Mouse (Mus musculus) frontal cortex, adult (tissue): ENCODE results near the gene Fras1.

Experiments used
- ATAC-seq: cut with Nextera tagmentation; 2 replicates; pipeline ENCODE4 v1.9.2; 2017; ENCODE audit warnings: mild to moderate bottlenecking, moderate library complexity, mixed read lengths; ENCODE audit not compliant: low TSS enrichment

Fras1 gene

DNA sequence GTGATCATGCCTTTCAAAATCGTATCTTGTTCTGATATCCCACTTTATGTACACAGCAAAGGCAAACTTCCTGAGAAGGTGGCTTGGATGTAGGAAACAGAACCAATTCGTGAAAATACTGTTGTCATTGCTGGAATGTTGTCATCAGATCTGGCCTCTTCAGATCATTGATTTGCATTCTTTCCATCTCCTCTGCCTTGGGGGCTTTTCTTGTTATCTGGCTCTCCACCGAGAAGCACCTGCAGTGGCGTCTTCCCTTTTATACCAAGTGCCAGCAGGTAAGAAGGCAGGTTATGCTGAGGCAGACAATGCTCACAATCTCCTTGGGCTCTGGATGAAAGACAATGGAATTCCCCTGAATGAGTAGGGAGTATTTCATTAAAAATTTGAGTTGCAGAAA, 108.3 kb downstream of the Fras1 start:
- ATAC-seq = no peak

DNA sequence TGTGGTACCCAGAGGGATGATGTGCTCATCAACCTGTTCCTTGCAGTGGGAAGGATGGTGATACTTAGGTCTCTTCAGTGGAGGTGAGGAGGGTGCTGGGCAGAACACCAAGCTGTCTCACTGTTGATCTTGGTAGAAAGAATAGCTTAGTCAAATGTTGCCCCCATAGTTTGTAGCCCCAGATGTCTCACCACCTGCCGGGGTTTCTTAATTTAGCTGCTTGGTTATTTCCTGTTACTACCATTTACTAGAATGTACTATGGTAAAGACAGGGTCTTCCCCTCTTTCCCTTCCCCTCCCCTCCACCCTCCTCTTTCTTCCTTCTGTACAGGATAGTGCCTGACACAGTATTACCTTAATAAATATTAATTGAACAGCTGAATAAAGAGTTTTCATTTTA, 118.7 kb downstream of the Fras1 start:
- ATAC-seq = no peak

DNA sequence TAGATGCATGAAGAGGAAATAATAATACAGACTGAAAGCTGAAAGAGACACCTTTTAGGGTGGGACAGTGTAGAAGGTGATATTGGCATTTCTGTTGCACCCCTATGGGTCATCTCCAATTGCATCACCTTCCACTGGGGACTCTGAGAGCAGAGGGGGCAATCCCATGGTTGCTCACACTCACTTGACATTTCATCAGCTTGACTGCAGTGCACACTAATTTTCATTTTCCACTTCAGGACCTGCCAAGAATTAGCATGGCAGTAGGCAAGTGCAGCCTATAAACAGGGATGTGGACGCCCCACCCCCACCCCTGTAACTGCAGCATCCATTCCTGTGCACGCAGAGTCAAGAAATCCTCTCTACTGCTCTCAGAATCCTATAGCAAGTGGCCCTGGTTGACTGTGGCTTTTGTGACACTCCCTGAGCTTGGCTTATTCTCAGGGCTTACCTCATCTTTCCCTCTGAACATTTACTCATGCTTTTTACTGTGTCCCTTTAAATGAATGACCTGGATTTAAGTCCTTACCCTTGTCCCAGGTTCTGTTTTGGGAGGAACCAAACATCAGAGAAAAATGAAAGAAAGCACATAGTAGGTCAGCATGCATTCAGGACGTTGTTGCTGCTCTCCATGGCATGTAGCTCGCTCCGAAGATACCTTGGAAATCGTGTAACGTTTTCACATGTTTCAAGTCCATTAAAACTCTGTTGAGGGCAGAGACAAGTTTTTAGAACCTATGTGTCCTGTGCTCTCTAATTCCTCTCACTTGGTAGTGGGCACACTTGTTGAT, 120.9 kb downstream of the Fras1 start:
- ATAC-seq = no peak

DNA sequence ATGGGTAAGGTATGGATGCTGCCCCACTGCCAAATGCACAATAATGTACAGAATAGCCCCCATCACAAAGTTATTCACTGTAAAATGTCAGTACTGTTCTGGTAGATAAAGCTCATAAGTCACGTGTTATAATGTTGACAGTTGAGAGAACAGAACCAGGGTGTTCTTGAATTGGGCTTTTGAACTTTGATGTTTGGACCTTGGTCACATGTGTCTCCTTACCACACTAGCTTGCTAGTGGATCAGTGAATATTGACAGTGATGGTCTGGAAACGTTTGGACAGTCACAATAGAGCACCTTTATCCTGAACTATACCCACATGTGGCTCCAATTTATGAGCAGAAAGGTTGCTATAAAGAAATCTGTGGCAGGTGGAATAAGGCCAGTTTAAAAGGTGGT, 124.3 kb downstream of the Fras1 start:
- ATAC-seq = no peak

DNA sequence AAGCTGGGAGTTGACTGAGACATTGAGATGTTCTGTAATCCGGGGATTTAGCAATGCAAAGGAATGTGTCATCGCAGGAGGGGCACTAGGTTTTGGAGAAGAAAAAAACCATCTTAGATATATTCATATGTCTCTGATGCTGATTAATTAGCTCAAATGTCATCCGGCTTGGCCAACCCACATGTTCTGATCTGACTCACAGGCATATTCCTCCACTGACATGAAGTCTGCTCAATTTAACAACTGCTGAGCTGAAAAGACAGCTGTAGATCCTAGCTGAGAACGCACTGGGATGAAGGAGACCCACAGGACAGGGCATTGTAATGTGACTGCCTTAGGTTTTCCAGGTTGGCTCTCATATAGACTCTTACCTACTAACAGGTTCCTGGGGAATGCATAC, 128.0 kb downstream of the Fras1 start:
- ATAC-seq = no peak; the same call in 1 of the 2 replicates

DNA sequence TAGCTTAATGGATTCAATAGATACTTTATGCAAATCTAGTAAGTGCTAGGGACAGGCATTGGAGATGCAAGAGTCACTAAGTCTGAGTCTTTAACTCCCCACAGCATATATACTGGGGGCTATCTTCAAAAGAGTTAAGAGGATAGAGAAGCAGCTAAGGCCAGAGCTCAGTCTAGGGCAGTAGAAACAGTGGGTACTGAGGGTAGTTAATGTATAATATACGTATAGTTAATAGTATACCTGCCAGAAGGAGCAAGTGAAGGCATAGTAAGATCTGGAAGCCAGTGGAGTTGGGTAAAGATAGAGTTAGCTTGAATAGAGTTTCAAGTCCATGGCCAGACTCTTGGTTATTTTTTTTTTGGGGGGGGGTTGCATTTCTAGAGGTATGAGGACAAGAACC, 128.6 kb downstream of the Fras1 start:
- no peak for ATAC-seq

DNA sequence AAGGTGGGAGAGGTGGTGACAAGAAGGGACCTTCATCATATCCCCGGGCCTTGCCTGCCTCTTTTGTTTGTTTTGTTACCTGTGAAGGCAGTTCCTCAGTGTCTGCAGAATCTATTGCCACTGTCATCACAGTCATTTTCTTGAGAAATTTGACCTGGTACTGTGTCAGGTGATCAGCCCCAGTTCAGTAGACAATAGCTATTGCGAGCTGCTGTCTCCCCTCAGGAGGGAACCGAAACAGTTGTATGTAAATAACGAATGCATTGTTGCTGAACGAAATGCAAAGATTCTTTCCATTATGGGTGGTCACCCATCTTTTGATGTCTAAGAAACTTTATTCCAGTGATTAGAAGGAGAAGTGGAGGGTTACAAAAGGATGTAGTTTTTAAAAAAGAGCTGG, 137.2 kb downstream of the Fras1 start:
- no peak for ATAC-seq

DNA sequence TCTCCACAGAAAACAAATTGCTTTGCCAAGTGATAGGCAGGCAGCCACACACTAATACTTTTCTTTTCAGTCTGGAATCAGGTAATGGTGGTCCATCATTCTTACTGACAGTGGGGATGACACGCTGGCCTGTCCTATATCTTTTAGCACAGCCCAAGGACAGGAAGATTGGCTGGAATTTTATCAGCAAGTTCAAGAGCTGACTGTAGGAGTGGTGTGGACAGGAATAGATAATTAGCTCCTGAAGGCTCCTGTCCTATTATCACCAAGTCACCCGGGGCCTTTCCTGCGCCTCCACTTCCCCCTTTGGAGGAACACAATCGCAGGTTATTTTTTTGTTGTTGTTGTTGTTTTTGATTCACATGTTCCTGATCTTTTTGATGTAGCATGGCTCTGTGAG, 139.6 kb downstream of the Fras1 start:
- ATAC-seq = no peak

DNA sequence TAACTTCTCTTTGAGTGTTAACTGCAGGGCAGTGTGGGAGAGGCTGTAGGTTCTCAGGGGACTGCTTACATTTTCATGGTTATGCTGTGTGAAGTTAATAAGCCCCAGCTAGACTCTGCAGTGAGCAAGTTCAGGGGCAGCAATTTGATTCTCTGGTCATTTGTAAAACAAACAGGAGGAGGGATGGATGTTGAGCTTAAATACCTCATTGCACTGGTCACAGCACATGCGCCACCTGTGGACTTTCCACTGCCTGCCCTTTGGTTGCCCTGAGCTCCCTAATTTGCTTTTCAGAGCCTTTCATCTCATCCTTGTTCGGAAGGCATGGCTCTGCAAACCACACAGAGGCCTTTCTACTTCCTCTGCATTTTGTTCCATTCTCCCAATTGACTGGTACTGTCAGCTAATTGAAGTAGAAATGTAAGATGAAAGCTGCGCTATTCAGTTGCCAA, 142.1 kb downstream of the Fras1 start:
- ATAC-seq = peak; percentile 41; the same call in 1 of the 2 replicates

DNA sequence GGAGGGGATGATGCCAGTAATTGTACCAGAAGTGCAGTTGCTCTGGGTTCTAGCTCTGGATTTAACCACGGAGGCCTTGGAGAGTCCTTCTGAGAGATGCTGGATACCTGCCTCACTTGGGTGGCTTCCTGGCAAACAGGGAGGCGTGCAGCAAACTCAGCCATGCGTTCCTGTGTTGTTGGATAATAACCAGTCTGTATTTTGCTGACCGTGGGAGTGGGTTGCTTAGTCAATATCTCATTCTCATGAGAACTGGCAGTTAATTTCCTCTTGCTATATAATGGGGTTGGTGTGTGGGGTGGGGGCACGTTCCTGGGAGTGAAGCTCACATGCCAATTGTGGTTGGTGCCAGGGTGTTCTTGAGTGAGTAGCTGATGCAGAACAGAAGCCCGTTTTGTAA, 142.6 kb downstream of the Fras1 start:
- ATAC-seq = no peak

DNA sequence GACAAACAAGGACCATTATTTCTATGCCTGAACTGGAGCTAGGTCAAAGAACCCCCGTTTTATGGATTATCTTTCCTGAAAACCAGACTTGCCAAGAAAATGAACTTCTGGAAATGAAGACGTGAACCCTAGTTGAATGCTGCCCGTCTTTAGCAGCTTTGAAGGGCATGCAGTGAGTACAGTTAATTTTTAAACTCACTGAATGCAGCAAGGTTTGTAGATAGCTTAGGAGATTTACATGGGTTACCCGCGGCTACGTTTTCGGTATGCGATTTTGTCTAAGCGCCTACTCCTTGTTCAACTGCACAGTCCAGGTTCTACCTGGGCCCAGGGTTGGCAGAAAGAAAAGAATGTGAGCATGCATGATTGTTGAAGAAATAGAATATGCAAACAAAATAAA, 147.8 kb downstream of the Fras1 start:
- ATAC-seq = no peak

DNA sequence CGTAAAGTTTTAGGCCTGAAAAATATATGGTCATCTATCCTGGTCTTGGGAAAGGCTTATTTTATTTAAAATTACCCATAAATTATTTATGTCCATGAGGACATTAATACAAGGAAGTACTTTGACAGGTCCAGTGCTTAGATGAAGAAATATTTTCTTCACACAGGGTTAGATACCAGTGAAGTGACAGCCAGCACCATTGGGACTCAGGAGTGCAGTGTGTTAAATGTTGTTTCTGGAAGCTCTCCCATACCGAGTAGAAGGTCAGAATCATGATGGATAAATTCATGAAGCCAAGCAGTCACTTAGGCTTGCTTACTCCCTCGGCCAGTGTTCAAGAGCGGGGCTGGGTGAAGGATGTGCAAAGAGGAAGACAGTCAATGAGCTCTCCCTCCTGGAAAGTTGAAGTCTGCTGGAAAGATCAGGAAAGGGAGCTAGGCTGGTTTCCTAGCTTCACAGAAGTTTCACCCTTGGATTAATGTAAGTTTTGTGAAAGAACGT, 149.2 kb downstream of the Fras1 start:
- no peak for ATAC-seq

DNA sequence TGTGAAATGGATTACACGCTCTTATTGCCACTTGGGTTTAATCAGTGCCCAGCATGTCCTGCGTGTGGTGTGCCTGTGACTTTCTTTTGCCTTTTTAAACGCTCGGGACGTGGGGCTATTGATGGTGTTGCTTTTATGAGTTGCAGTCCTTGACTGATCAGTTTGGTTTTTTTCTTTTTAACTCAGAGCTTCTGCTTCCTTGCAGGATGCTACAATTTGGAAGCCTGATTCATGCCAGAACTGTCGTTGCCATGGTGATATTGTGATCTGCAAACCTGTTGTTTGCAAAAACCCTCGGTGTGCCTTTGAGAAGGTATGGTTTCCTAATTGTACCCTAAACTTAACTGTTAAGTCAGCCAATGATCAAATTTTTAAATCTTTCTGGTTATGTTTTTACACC, 154.5 kb downstream of the Fras1 start:
- peak; percentile 44; the same call in 1 of the 2 replicates for ATAC-seq

DNA sequence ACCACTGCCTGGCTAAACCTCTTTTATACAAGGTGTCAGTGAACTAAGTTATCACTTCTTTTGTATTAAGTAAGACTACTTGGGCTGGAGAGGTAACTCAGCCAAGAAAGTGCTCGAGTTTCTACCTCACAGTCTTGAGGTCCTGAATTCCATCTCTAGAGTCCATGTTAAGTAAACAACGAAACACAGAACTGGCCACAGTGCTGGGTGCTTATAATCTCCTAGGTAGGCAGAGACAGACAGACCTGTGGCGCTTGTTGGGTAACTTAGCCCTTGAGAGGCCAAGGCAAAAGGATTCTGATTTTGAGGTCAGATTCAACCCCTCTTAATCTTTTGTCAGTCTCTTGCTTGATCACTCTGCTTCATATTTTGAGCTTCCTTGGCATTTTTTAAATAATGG, 156.8 kb downstream of the Fras1 start:
- ATAC-seq = no peak

DNA sequence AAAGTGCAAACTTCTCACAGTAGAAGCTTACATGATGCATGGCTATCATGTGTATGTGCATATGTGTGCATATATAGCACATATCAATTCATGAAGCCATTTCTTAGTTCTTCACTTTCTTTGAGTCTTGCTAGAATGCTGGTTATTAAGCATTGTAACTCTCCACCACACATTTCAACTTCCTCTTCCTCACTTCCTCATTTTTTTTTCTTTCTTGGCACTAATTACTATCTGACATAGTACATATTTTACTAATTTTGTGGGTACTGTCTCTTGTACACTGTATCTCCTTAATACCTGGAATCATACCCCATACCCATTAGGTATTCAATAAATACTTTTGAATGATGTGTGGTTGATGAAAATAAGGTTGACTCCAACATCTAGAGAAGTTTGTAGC, 158.2 kb downstream of the Fras1 start:
- no peak for ATAC-seq

DNA sequence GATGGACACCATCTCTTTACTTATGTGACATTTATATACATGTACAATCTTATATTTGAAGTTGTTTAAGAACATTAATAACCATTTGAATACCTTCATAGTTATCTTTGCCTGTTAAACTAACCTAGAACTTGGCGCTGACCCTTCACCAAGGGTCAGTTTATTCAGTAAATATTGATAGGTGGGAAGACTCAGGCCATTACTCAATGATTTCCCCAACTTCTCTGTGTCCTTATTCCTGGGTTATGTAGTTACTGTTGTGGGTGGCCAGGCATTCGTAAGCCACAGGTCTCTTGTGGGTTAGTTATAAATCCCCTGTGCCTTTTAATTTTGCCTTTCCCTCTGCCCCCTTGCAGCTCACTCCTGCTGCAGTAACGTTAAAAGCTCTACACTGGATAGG, 162.8 kb downstream of the Fras1 start:
- no peak for ATAC-seq

DNA sequence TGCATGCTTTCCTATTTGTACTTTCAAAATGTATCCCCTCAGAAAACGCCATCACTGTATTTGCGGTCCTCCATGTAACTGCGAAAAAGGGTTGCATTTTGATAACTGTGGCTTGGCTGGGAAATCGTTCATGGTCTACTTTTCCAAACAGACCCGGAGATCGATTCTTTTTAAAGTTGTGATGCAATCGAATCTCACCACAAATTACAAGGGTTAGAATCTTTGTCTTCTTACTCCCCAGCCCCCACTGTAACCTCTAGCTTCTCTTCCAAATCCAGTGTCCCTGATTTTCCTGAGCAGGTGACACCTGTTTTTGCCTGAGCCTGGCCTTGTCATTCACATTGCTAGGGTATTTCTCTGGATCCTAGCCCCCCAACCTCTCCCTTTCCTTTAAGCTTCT, 163.2 kb downstream of the Fras1 start:
- ATAC-seq = no peak

DNA sequence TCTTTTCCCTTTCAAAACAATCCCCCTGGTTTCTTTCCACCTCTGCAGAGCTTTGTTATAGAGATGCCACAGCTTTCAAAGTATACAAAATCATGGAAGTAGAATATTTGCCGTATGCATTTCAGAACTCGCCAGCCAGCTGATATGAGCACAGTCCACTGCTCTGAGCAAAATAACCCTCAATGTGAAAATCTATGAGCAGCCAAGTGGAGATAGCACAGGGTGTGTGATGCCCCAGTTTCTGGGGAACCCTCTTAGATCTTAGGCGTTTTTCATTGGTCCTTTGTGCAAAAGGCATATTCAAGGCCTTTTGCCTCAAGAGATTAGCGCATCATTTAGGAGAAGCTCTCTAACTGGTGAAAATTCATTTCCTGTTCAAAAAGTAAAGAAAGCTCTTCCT, 170.4 kb downstream of the Fras1 start:
- ATAC-seq = peak; percentile 64; the same call in 1 of the 2 replicates

DNA sequence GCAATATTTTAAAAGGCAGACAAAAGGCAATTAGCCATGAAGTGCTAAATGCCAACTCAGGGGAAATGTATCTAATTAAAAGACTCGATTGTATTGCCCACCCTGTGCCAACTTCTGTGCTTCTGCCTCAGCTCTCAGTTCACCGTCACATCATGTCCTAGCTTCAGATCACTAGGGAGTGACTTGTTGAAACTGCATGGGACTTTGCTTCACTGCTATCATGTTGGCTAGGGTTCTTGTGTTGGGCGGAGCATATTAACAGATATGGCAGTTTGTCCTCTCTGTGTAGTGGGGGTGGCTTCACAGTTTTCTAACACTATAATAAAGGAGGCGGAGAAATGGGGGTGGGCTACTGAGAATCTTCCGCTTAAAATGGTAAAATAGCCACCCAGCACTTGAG, 172.2 kb downstream of the Fras1 start:
- ATAC-seq = no peak

DNA sequence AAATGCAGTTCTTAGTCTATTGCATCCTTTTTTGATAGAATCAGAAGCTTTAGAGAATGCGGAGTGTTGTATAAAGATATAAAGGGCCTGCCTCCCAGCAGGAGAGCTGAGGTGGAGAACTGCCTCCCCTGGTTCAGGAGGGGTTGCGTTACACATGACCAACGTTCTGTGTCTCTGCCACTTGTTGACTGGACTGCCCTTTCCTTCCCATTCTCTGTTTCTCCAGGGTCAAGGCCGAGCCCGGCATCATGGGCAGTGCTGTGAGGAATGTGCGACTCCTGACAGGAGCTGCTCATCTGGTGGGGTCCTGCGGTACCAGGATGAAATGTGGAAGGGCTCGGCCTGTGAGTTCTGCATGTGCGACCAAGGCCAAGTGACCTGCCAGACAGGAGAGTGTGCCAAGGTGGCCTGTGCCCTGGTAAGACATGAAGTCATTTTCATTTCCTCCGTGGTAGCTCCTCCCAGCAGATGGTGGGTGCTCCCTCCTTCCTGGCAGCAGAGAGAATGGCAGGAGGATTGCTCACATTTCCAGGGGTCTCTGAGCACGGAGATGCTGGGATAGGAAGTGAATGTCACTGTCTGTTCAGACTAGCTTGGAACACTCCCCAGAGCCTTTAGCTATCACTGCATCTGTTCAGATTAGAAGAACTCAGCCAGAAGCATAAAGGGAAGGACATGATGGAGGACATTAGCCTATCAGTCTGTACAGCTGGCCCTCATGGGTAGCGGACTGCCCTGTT, 181.4 kb downstream of the Fras1 start:
- ATAC-seq = no peak

DNA sequence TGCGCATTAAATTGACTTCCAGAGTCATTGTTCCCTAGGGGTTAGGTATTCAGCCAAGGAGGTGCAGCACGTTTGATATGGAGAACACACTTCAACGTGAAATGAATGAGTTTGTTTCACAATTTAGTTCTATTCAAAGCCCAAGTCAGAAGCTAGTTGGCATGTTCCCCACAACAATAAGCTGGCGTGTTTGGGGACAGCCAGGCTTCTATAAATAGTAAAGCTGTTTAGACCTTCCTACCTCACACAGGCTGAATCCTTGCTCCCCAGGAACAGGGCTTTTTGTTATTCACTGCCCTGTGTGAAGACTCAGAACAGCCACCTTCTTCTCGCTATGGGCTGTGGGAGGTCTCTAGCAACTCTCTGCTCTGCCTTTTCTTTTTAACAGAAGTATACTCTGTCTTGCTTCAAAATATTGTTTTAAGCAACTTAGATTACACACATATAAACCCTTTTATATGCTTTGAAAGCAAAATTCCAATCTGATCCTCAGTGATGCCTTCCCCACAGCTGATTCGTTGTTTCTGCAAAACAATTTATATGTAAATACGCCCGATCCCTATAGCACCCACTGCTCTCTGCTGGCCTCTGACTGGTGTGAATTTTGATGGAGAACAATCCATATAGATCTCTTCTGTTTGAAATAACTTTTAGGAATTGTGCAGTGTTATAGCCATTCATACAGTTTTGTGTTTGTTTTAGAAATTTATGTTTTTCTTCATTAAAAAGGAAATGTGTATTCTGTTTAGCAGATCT, 184.5 kb downstream of the Fras1 start:
- ATAC-seq = 0 out of 2 replicates have a peak, but pooled peaks have one; percentile 41

DNA sequence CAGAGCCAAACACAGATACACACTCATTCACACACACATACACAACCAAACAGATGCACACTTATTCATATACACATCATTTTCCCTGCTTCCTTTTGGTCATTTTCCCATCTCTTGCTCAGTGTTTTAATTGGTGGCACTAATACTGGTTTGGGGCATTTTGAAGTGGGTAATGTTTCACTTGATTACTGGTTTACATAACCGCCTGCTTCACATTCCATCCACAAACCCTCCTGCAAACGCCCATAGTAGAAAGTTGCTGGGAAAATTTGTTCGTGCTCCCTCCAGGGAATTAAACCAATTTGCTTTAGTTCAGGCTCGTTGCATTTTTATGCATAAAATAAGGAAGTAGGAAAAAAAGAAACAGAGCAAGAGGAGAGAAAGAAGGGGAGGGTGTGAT, 200.8 kb downstream of the Fras1 start:
- no peak for ATAC-seq
